Mouse (Mus musculus) heart, postnatal 4 days (tissue): ENCODE measurements around the gene Arfgap3. TPM values are rescaled to one million over a fixed set of nuclear protein-coding genes. Genes with fewer than 3 reads are reported as not detected.

Source experiments
- DNase-seq: peaks from one replicate; pipeline ENCODE4 v3.0.0; 2021
- total RNA-seq, 2 experiments: library from RNA; stranded (reverse); gene quantifications; 2 replicates each; pipeline ENCODE4 v1.2.3; 2021

Arfgap3 gene
- total RNA-seq, 2 experiments from 2014 or later, result 21.5 to 22.6 TPM

DNA sequence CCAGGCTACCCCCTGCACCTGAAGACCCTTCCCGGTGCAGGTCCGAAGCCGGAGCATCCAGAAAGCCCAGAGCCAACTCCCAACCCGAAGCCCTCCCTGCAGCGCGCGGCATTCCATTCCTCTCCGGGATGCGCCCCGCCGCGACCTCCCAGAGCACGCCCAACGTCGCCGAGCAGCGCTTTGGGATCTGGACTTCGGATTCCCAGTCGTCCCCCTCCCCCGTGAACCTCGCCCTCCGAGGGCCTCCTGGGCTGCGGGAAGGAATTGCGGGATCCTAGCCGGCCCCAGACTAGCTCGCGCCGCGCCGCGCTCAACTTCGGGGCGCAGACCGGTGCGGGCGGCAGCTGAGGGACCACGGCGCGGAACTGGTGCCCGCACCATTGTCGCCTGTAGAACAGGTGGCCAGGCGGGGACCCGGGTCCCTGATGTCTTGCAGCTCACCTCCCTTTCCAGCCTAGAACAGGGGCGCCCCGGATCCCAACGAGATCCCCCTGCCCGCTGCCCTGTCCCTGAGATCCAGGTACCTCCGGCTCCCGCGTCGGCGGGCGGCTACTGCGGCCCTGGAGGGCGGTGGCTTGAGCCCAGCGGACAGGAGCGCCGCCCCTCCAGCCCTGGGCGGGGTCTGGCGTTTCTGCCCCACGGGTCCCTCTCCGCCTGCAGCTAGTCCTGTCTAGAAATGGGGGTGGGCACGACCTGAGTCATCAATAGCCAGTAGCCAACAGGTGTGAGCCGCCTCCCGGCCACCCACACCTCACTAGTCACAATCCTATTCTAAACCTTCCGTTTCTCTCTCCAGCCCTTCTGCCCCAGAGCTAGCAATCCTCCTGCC, 98.7 kb downstream of the Arfgap3 start, which contains the start of gene A4galt:
Gene A4galt (minus strand): TSS at position 599 of the 829 bp plus-strand sequence.
- DNase-seq, result peak; percentile 50

DNA sequence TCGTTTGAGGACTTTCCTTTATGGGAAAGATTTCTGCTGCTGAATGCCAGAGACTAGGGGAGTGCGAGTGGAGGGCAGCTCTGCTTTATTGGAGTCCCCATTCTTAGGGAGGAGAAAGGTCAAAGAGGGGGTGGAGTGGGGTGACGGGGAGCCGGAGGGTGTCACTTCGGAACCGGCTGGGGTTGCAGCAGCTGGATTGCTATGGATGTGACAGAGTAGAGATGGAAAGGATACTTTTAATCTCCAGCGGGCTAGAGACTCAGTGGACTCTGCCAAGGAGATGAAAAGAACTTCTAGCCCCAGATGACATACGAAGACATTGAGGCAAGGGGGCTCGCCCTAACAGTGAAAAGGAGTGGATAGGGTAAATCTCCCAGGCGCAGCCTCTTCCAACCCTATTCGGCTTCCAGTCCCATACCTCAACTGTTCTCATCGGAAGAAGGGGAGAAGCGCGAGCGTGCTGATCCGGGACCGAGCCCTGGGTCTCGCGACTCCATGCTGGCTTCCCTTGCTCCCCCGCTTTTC, 99.3 kb downstream of the Arfgap3 start:
- no peak for DNase-seq

Other genes with a start within 250 kb of the Arfgap3 start
- 10 to 100 TPM; 54.6 to 56.3 TPM for gene Rrp7a, start 227.4 kb downstream of the Arfgap3 start, total RNA-seq
- gene Poldip3, start 200.9 kb downstream of the Arfgap3 start, total RNA-seq, result 10 to 100 TPM; 52.6 to 58.4 TPM
- 100 to 1,000 TPM; 135 to 141 TPM for gene Cyb5r3, start 177.7 kb downstream of the Arfgap3 start, total RNA-seq
- 1 to 10 TPM; 3.4 to 4.1 TPM for gene A4galt, start 98.5 kb downstream of the Arfgap3 start, total RNA-seq
- gene Pacsin2, start 114.4 kb upstream of the Arfgap3 start, total RNA-seq, result 100 to 1,000 TPM; 136 to 147 TPM
- gene Ttll1, start 160.6 kb upstream of the Arfgap3 start, total RNA-seq, result 10 to 100 TPM; 20.7 to 24.3 TPM
- 10 to 100 TPM; 22.8 to 28.0 TPM for gene Bik, start 176.6 kb upstream of the Arfgap3 start, total RNA-seq
- gene Tspo, start 213.3 kb upstream of the Arfgap3 start, total RNA-seq, result 10 to 100 TPM; 78.3 to 85.3 TPM
- 10 to 100 TPM; 33.0 to 34.4 TPM for gene Mcat, start 213.5 kb upstream of the Arfgap3 start, total RNA-seq
- 1 to 10 TPM; 9.3 TPM for gene Ttll12, start 244.9 kb upstream of the Arfgap3 start, total RNA-seq